15 mouse cellular contexts compared by ENCODE assay signal in the genomic region with DNA sequence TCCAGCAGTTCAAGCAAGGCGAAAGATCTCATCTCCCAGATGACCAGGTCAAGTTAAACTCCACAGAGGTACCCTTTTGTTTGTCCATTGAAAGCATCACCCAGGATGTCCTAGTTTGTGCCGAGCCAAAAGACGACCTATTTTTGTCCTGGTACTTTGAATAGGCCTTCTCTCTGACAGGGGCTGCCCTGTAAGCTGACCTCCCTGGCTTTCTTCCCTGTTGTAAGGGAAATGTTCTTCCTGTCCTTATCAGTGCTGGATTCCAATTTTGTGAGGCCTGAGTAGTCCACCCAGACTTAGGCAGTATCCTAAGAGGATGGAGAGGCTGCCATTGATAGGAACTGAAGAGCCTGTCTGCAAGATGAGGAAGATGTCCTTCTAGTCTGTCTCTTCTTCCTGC.
DNase-seq lines count a peak whose midpoint lies in the region; ATAC-seq and TF ChIP-seq lines count a peak whose summit lies in the region.
"Had no signal": no experiment of that assay in that cellular context is flagged by ENCODE, and none has a peak within 500 bp of the region (broad histone marks: within the 10 kb centered on the region; RNA-seq: fewer than 3 reads in every experiment).

No protein-coding gene starts in this region.

- 59% methylated on average over 3 of the region's 3 CpGs for WGBS in hindbrain, embryonic 13.5 days
- 54% methylated on average over 3 of the region's 3 CpGs for WGBS in hindbrain, postnatal 0 days
- WGBS in midbrain, embryonic 11.5 days: 72% methylated on average over 3 of the region's 3 CpGs
- WGBS in midbrain, embryonic 16.5 days: 64% methylated on average over 3 of the region's 3 CpGs
- WGBS in heart, embryonic 10.5 days: 23% methylated on average over 3 of the region's 3 CpGs
- 19% methylated on average over 3 of the region's 3 CpGs for WGBS in heart, embryonic 14.5 days

- H3K27me3 ChIP-seq in hindbrain, embryonic 13.5 days: no peaks in the 10 kb centered on the region
- no peaks in the 10 kb centered on the region for H3K27me3 ChIP-seq in hindbrain, postnatal 0 days (ENCODE audit: insufficient read depth, low read length)
- no peaks in the 10 kb centered on the region for H3K27me3 ChIP-seq in midbrain, embryonic 11.5 days (ENCODE audit: control insufficient read depth, insufficient read depth, low read length)
- no peaks in the 10 kb centered on the region for H3K27me3 ChIP-seq in midbrain, embryonic 16.5 days (ENCODE audit: control insufficient read depth, insufficient read depth, low read depth, low read length)
- no peaks in the 10 kb centered on the region for H3K27me3 ChIP-seq in heart, embryonic 10.5 days (ENCODE audit: insufficient read depth, poor library complexity, severe bottlenecking)
- no peaks in the 10 kb centered on the region for H3K27me3 ChIP-seq in heart, embryonic 14.5 days (ENCODE audit: control insufficient read depth, insufficient read depth, low read length)
- H3K27me3 ChIP-seq: kidney, embryonic 15.5 days; limb, embryonic 13.5 days; megakaryocyte, embryonic 14.5 days had no signal

- H3K27ac ChIP-seq in hindbrain, embryonic 13.5 days: peak overlapping the region; percentile 14; the same call in 1 of the 2 replicates
- no peak overlapping the region for H3K27ac ChIP-seq in hindbrain, postnatal 0 days
- H3K27ac ChIP-seq in midbrain, embryonic 11.5 days (ENCODE audit: low read depth, low read length): no peak overlapping the region
- no peak overlapping the region for H3K27ac ChIP-seq in midbrain, embryonic 16.5 days (ENCODE audit: low read length)
- peak overlapping the region; percentile 79 for H3K27ac ChIP-seq in heart, embryonic 10.5 days
- H3K27ac ChIP-seq in heart, embryonic 14.5 days (replicated peaks in 1 of 2; ENCODE audit: control insufficient read depth in 1 of 2, insufficient read depth in 1 of 2, low read depth in 2 of 2, low read length in 2 of 2): peak overlapping the region; percentile 66 to 78; a peak in 3 of 4 replicates
- H3K27ac ChIP-seq: kidney, embryonic 15.5 days; limb, embryonic 13.5 days had no signal

- peaks cover 26% of the 10 kb centered on the region for H3K4me1 ChIP-seq in hindbrain, embryonic 13.5 days (replicated peaks)
- no peaks in the 10 kb centered on the region for H3K4me1 ChIP-seq in hindbrain, postnatal 0 days (ENCODE audit: insufficient read depth, low read length)
- H3K4me1 ChIP-seq in midbrain, embryonic 11.5 days (ENCODE audit: control insufficient read depth, insufficient read depth, low read length): no peaks in the 10 kb centered on the region
- H3K4me1 ChIP-seq in midbrain, embryonic 16.5 days (ENCODE audit: control insufficient read depth, insufficient read depth, low read length): peaks cover 9% of the 10 kb centered on the region
- H3K4me1 ChIP-seq in heart, embryonic 10.5 days: peaks cover 49% of the 10 kb centered on the region
- peaks cover 20 to 35% of the 10 kb centered on the region in 2 experiments for H3K4me1 ChIP-seq in heart, embryonic 14.5 days (ENCODE audit: control insufficient read depth in 2 of 2, insufficient read depth in 2 of 2, low read length in 2 of 2)
- H3K4me1 ChIP-seq: megakaryocyte, embryonic 14.5 days had no signal

- TF ChIP-seq CTCF in hindbrain, postnatal 0 days (IDR thresholded peaks at IDR 0.05; ENCODE audit: low read depth): no peak

- no peak overlapping the region for H3K4me2 ChIP-seq in hindbrain, embryonic 13.5 days
- no peak overlapping the region for H3K4me2 ChIP-seq in hindbrain, postnatal 0 days (ENCODE audit: low read depth, low read length)
- H3K4me2 ChIP-seq in midbrain, embryonic 11.5 days: no peak overlapping the region
- no peak overlapping the region for H3K4me2 ChIP-seq in midbrain, embryonic 16.5 days (ENCODE audit: low read length)
- peak overlapping the region; percentile 40 for H3K4me2 ChIP-seq in heart, embryonic 14.5 days (ENCODE audit: low read length)
- H3K4me2 ChIP-seq: kidney, embryonic 15.5 days; limb, embryonic 13.5 days had no signal

- no peak overlapping the region for H3K9ac ChIP-seq in hindbrain, embryonic 13.5 days
- no peak overlapping the region for H3K9ac ChIP-seq in hindbrain, postnatal 0 days (replicated peaks; ENCODE audit: low read length)
- H3K9ac ChIP-seq in midbrain, embryonic 11.5 days (ENCODE audit: low read length): no peak overlapping the region
- no peak overlapping the region for H3K9ac ChIP-seq in midbrain, embryonic 16.5 days (ENCODE audit: low read depth, low read length)
- 0 out of 2 replicates have a peak overlapping the region, but pooled peaks have one; percentile 10 for H3K9ac ChIP-seq in heart, embryonic 14.5 days (ENCODE audit: low read length)
- H3K9ac ChIP-seq: kidney, embryonic 15.5 days; limb, embryonic 13.5 days had no signal

- H3K4me3 ChIP-seq in hindbrain, embryonic 13.5 days: no peak overlapping the region
- no peak overlapping the region for H3K4me3 ChIP-seq in hindbrain, postnatal 0 days (ENCODE audit: low read length)
- no peak overlapping the region for H3K4me3 ChIP-seq in midbrain, embryonic 11.5 days (ENCODE audit: low read depth, low read length)
- H3K4me3 ChIP-seq in midbrain, embryonic 16.5 days (ENCODE audit: low read depth, low read length): no peak overlapping the region
- H3K4me3 ChIP-seq in heart, embryonic 10.5 days: peak overlapping the region; percentile 12; the same call in 1 of the 2 replicates
- H3K4me3 ChIP-seq in heart, embryonic 14.5 days (ENCODE audit: control insufficient read depth in 1 of 2, insufficient read depth in 1 of 2, low read depth in 1 of 2, low read length in 2 of 2): no peak overlapping the region
- H3K4me3 ChIP-seq: kidney, embryonic 15.5 days; limb, embryonic 13.5 days; megakaryocyte, embryonic 14.5 days had no signal

- H3K36me3 ChIP-seq in hindbrain, embryonic 13.5 days: peaks cover 3% of the 10 kb centered on the region; the same call in 1 of the 2 replicates
- no peaks in the 10 kb centered on the region for H3K36me3 ChIP-seq in hindbrain, postnatal 0 days (ENCODE audit: insufficient read depth, low read length)
- no peaks in the 10 kb centered on the region for H3K36me3 ChIP-seq in midbrain, embryonic 11.5 days (ENCODE audit: control insufficient read depth, insufficient read depth, low read length)
- H3K36me3 ChIP-seq in midbrain, embryonic 16.5 days (ENCODE audit: control insufficient read depth, insufficient read depth, low read length): no peaks in the 10 kb centered on the region
- no peaks in the 10 kb centered on the region for H3K36me3 ChIP-seq in heart, embryonic 10.5 days
- no peaks in the 10 kb centered on the region for H3K36me3 ChIP-seq in heart, embryonic 14.5 days (ENCODE audit: control insufficient read depth, insufficient read depth, low read length)
- H3K36me3 ChIP-seq: kidney, embryonic 15.5 days; limb, embryonic 13.5 days had no signal

- ATAC-seq in hindbrain, embryonic 13.5 days (ENCODE audit: low FRiP score): no peak
- no peak for ATAC-seq in hindbrain, postnatal 0 days
- no peak for ATAC-seq in midbrain, embryonic 11.5 days (ENCODE audit: low FRiP score)
- ATAC-seq in midbrain, embryonic 16.5 days: no peak
- ATAC-seq in heart, embryonic 14.5 days (ENCODE audit: insufficient number of reproducible peaks, insufficient read depth, low FRiP score, low read depth): peak; percentile 21; the same call in 1 of the 2 replicates

- no peak for DNase-seq in hindbrain, postnatal 0 days (ENCODE audit: low spot score)
- DNase-seq in midbrain, embryonic 11.5 days (ENCODE audit: low spot score, missing footprints): peak; percentile 49
- no peak for DNase-seq in heart, embryonic 10.5 days (ENCODE audit: low spot score)
- no peak for DNase-seq in cerebellum, adult 9-11 months
- DNase-seq in cerebellum, postnatal 25 days: no peak
- DNase-seq: cerebellum, adult 11-12 months; gastrocnemius, postnatal 10 days; lung, postnatal 14 days; thymus, adult 18-20 months had no signal

- H3K9me3 ChIP-seq in hindbrain, embryonic 13.5 days: no peaks in the 10 kb centered on the region
- no peaks in the 10 kb centered on the region for H3K9me3 ChIP-seq in hindbrain, postnatal 0 days (ENCODE audit: low read length)
- H3K9me3 ChIP-seq in midbrain, embryonic 11.5 days (ENCODE audit: control insufficient read depth, low read length): no peaks in the 10 kb centered on the region
- H3K9me3 ChIP-seq in midbrain, embryonic 16.5 days (replicated peaks; ENCODE audit: control insufficient read depth, low read length, poor library complexity, severe bottlenecking): no peaks in the 10 kb centered on the region
- H3K9me3 ChIP-seq in heart, embryonic 10.5 days: no peaks in the 10 kb centered on the region
- no peaks in the 10 kb centered on the region for H3K9me3 ChIP-seq in heart, embryonic 14.5 days (ENCODE audit: control insufficient read depth, low read length)
- H3K9me3 ChIP-seq: kidney, embryonic 15.5 days; limb, embryonic 13.5 days had no signal

Comparison
In these comparisons a context has a peak if more than half of its experiments do, and no peak if none do; other contexts are left out.
1. H3K27ac ChIP-seq: peak in hindbrain, embryonic 13.5 days (single experiment), heart, embryonic 10.5 days (single experiment) and heart, embryonic 14.5 days (2 of 2); none in hindbrain, postnatal 0 days (single experiment), midbrain, embryonic 11.5 days (single experiment) and midbrain, embryonic 16.5 days (single experiment).